Mouse (Mus musculus) bone marrow, adult 2 months (tissue): ENCODE measurements around the gene Rnf17.

Experiments
- CTCF ChIP-seq: fragments of 200-500 bp; IDR thresholded peaks from 2 replicates; pipeline ENCODE4 v1.5.1; 2011; ENCODE audit warnings: low read length, control low read depth; ENCODE audit not compliant: control insufficient read depth, insufficient read depth
- POLR2A ChIP-seq: fragments of 200-500 bp; IDR thresholded peaks from 2 replicates; pipeline ENCODE4 v1.6.1; 2011; ENCODE audit warnings: low read depth, mild to moderate bottlenecking, control low read depth, low read length, borderline replicate concordance; ENCODE audit not compliant: control insufficient read depth

GRCm38 (mm10) chr14:56571310-56572093 lies 169.1 kb downstream of the Rnf17 start:
- TF ChIP-seq POLR2A: peak; percentile 69; the same call in 1 of the 2 replicates
- no peak for TF ChIP-seq CTCF
